Mouse (Mus musculus) small intestine, adult 2 months (tissue): Measurements from ENCODE around the gene Uaca.

Source experiments
- CTCF ChIP-seq: fragments of 200-500 bp; IDR thresholded peaks from 2 replicates; pipeline ENCODE4 v1.5.1; 2012; ENCODE audit warnings: low read depth, mild to moderate bottlenecking, control low read depth, inconsistent platforms, low read length, moderate library complexity, mixed read lengths; ENCODE audit not compliant: insufficient replicate concordance, insufficient read length; ENCODE audit errors: extremely low read depth
- POLR2A ChIP-seq: fragments of 200-500 bp; IDR thresholded peaks from 2 replicates; pipeline ENCODE4 v1.6.1; 2012; ENCODE audit warnings: low read depth, mild to moderate bottlenecking, control low read depth, inconsistent platforms, low read length, moderate library complexity

DNA sequence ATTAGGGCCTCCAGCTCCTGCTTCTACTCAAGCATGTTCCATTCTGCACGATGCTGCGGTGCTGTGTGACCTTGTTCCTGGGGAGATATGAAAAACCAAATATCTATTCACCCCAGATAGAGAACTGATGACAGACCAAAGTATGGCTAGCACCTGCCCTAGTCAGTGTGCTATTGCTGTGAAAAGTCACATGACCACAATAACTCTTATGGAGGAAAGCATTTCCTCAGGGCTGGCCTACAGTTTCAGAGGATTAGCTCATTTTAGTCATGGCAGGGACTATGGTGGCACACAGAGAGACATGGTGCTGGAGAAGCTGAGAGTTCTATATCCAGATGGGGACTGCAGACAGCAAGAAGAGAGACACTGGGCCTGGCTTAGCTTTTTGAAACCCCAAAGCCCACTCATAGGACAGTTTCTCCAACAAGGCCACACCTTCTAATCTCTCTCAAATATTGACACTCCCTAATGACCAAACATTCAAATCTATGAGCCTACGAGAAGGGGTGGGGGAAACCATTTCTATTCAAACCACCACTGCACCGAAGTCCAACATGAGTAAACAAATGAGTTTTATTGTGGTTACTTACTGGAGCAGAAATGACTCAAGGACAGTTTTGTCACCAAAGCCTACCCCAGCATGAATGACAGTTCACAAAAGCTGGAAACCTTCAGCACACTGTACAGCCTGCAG, 135.1 kb downstream of the Uaca start:
- TF ChIP-seq CTCF = no peak
- TF ChIP-seq POLR2A = no peak
